Mouse (Mus musculus): ENCODE measurements around the gene Kif9. TPM values are rescaled to one million over a fixed set of nuclear protein-coding genes. Genes with fewer than 3 reads are reported as not detected.
A peak's percentile ranks its signal among the peaks of the same experiment; 100 is the strongest.

Gene Kif9
- polyA plus RNA-seq, 2 experiments: 0.10 to 0.19 TPM

DNA sequence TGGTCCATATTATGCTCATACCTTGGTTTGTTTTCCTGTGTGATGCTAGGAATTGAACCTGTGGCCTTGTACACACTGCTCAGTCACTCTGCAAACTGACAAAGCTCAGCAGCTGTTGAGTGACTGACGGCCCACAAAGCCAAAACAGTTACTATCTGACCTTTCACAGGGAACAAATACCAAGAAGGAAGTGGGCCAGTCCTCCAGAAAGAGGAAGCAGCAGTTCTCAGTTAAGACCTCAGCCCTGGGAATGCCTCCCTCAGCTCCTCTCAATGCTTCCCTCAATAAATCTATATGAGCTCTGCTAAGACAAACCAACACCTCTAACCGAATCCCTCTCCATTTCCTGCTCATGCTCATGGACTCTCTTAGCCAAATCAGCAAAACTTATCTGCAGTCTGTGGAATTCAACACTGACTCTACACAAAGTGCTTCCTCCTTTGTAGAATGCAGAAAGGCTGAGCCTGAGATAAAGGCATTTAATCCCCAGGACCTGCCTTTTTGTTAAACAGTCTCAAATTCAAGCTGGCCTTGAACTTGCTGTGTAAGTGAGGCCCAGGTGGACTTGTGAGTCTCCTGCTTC lies 17.5 kb upstream of the Kif9 start:
- H3K9me3 ChIP-seq (ENCODE audit: control insufficient read depth, low read length): no peaks in the 10 kb centered on the region
- DNase-seq (ENCODE audit: low read depth in 3 of 3, low spot score in 3 of 3) (no peak), ATAC-seq (ENCODE audit: insufficient read depth) (peak; percentile 36; the same call in 1 of the 2 replicates)
- no peak overlapping the region for H3K4me2 ChIP-seq (ENCODE audit: low read depth)
- H3K36me3 ChIP-seq (replicated peaks; ENCODE audit: control insufficient read depth, insufficient read depth, low read depth): no peaks in the 10 kb centered on the region
- H3K9ac ChIP-seq (replicated peaks): no peak overlapping the region
- TF ChIP-seq EP300 (IDR thresholded peaks at IDR 0.05; ENCODE audit: low read depth) (no peak), CTCF (IDR thresholded peaks at IDR 0.05; ENCODE audit: low read depth) (no peak)
- WGBS (ENCODE audit: insufficient replicate concordance): 9% methylated on average over 2 of the region's 2 CpGs
- no peak overlapping the region for H3K4me3 ChIP-seq (ENCODE audit: insufficient read depth in 1 of 2, low read depth in 2 of 2, low read length in 2 of 2)
- no peaks in the 10 kb centered on the region for H3K27me3 ChIP-seq (ENCODE audit: control insufficient read depth, insufficient read depth, low read length)
- peaks cover 0 to 21% of the 10 kb centered on the region in 2 experiments; a peak in 3 of 4 replicates for H3K4me1 ChIP-seq (replicated peaks; ENCODE audit: control insufficient read depth in 2 of 2, insufficient read depth in 2 of 2, low read length in 1 of 2)
- H3K27ac ChIP-seq: no peak overlapping the region

DNA sequence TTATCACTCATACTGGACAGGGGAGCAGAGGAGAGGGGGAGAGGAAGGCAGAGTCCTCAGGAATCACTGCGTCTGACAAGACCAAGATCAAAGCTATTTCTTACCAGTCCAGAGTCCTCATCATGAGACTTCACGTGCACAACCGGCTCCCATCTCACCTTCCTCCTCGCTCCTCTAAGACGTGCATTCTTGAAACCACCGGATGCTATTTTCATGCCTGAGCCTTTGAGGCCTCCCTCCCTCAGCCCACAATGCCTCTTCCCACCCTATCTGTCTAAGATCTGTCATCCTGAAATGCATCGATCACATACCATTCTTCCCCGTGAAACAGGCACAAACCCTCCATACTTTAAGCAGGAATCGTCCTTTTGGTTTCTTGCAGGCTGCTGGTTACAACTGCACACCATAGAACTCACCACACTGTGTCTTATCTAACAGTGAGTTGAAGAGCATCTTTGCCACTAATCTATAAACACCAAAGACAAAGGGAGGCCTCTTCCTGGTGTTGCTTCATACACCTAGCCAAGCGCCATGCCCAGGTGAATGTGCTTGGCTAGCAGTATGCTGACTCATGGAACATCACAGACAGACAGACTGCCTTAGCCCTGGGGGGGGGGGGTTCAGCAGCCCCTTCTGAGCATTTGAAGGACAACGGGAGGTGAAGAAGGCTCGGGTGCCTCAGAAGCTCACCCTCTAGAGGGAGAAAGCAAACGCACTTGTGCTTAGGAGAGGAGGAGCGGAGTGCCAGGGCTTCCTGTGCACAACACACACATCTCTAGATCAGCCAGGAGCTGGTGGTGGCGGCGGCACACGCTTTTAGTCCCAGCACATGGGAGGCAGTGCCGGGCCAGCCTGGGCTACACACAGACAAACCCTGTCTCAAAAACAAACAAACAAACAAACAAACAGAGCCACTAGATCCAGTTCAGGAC lies 15.6 kb upstream of the Kif9 start:
- H3K4me2 ChIP-seq (ENCODE audit: low read depth): no peak overlapping the region
- ATAC-seq (ENCODE audit: insufficient read depth) (0 out of 2 replicates have a peak, but pooled peaks have one; percentile 22), DNase-seq (ENCODE audit: low read depth in 3 of 3, low spot score in 3 of 3) (no peak)
- H3K9ac ChIP-seq (replicated peaks): no peak overlapping the region
- H3K9me3 ChIP-seq (ENCODE audit: control insufficient read depth, low read length): no peaks in the 10 kb centered on the region
- H3K36me3 ChIP-seq (replicated peaks; ENCODE audit: control insufficient read depth, insufficient read depth, low read depth): no peaks in the 10 kb centered on the region
- WGBS (ENCODE audit: insufficient replicate concordance): 27% methylated on average over 18 of the region's 18 CpGs
- peaks cover 0 to 21% of the 10 kb centered on the region in 2 experiments; a peak in 3 of 4 replicates for H3K4me1 ChIP-seq (replicated peaks; ENCODE audit: control insufficient read depth in 2 of 2, insufficient read depth in 2 of 2, low read length in 1 of 2)
- no peak overlapping the region for H3K4me3 ChIP-seq (ENCODE audit: insufficient read depth in 1 of 2, low read depth in 2 of 2, low read length in 2 of 2)
- no peaks in the 10 kb centered on the region for H3K27me3 ChIP-seq (ENCODE audit: control insufficient read depth, insufficient read depth, low read length)
- TF ChIP-seq CTCF (IDR thresholded peaks at IDR 0.05; ENCODE audit: low read depth) (no peak), EP300 (IDR thresholded peaks at IDR 0.05; ENCODE audit: low read depth) (no peak)
- H3K27ac ChIP-seq: no peak overlapping the region

DNA sequence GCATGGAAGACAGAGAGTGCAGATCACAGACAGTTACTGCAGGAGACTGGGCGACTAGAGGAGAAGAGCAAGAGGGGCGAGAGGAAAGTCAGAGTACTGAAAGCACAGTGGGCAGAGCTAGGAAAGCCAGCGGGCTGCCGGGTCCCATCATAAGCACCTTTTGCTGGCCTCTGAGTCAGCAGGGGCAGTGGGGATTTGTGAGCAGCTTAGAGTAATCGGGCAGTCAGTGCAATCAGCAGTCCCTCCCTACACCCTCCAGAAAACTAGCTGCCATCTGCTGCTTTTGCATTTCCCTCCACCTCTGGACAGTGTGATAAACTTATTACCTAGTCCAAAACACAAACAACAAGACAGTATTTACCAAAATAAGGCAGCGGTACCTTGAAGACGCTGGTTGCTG lies 14.4 kb upstream of the Kif9 start:
- Histone ChIP-seq H3K9me3 (ENCODE audit: control insufficient read depth, low read length) (no peaks in the 10 kb centered on the region), H3K36me3 (replicated peaks; ENCODE audit: control insufficient read depth, insufficient read depth, low read depth) (no peaks in the 10 kb centered on the region), H3K4me2 (ENCODE audit: low read depth) (no peak overlapping the region), H3K27ac (no peak overlapping the region), H3K4me1 (replicated peaks; ENCODE audit: control insufficient read depth in 2 of 2, insufficient read depth in 2 of 2, low read length in 1 of 2) (peaks cover 0 to 21% of the 10 kb centered on the region in 2 experiments; a peak in 3 of 4 replicates), H3K9ac (replicated peaks) (no peak overlapping the region), H3K4me3 (ENCODE audit: insufficient read depth in 1 of 2, low read depth in 2 of 2, low read length in 2 of 2) (no peak overlapping the region), H3K27me3 (ENCODE audit: control insufficient read depth, insufficient read depth, low read length) (no peaks in the 10 kb centered on the region)
- no peak for ATAC-seq (ENCODE audit: insufficient read depth)
- 46% methylated on average over 7 of the region's 7 CpGs for WGBS (ENCODE audit: insufficient replicate concordance)
- TF ChIP-seq CTCF (IDR thresholded peaks at IDR 0.05; ENCODE audit: low read depth): no peak
- no peak for TF ChIP-seq EP300 (IDR thresholded peaks at IDR 0.05; ENCODE audit: low read depth)
- DNase-seq (ENCODE audit: low read depth in 3 of 3, low spot score in 3 of 3): no peak

DNA sequence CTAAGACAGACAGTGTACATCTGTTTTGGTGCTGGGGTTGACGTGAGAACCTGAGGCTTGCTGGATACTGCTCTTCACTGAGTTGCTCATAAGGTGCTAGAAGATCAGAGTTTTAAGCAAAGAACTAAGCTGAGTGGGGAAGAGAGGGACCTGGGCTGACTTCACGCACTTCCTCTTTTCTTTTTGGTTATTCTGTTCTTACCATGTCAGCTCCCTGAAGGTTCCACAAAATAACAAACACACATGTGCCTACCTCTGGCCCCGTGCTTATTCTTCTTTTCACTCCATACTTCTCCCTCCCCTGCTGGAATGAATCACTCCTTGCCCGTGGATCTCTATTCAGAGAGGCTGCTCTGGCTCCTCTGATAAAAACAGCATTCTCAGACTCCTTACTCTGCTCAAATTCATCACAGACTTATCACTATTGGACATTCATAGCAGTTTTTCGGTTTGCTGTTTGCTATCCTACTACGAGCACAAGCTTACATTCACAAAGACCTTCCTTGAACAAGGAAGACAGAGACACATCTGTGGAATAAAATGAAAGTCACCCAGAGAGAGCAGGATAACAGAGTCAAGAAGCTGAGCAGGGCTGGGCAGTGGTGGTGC lies 12.7 kb upstream of the Kif9 start:
- 17% methylated on average over 6 of the region's 6 CpGs for WGBS (ENCODE audit: insufficient replicate concordance)
- H3K27me3 ChIP-seq (ENCODE audit: control insufficient read depth, insufficient read depth, low read length): no peaks in the 10 kb centered on the region
- H3K9me3 ChIP-seq (ENCODE audit: control insufficient read depth, low read length): no peaks in the 10 kb centered on the region
- H3K4me2 ChIP-seq (ENCODE audit: low read depth): no peak overlapping the region
- H3K4me1 ChIP-seq (replicated peaks; ENCODE audit: control insufficient read depth in 2 of 2, insufficient read depth in 2 of 2, low read length in 1 of 2): peaks cover 0 to 16% of the 10 kb centered on the region in 2 experiments; a peak in 3 of 4 replicates
- no peak for DNase-seq (ENCODE audit: low read depth in 3 of 3, low spot score in 3 of 3)
- no peak overlapping the region for H3K9ac ChIP-seq (replicated peaks)
- no peak overlapping the region for H3K4me3 ChIP-seq (ENCODE audit: insufficient read depth in 1 of 2, low read depth in 2 of 2, low read length in 2 of 2)
- no peak for TF ChIP-seq EP300 (IDR thresholded peaks at IDR 0.05; ENCODE audit: low read depth)
- TF ChIP-seq CTCF (IDR thresholded peaks at IDR 0.05; ENCODE audit: low read depth): no peak
- no peak; the same call in 1 of the 2 replicates for ATAC-seq (ENCODE audit: insufficient read depth)
- no peak overlapping the region for H3K27ac ChIP-seq
- no peaks in the 10 kb centered on the region for H3K36me3 ChIP-seq (replicated peaks; ENCODE audit: control insufficient read depth, insufficient read depth, low read depth)

DNA sequence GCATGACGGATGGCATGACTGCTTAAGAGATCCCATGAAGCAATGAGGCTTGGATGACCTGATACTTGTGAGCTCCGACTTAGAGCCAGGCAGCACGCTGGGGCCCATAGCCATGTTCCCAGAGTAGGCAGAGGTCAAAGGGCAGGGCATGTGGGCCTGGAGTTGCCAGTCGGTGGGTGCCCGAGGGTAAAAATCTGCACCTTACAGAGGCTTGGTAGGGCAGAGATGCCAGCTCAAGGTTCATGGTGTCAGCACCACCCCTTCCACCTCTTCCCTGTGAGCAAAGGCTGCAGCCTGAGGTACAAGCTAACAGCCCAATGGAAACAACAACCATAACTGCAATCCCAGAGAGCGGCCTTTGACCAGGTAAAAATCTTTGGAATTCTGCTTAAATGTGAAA lies 11.4 kb upstream of the Kif9 start:
- ATAC-seq (ENCODE audit: insufficient read depth) (no peak), DNase-seq (ENCODE audit: low read depth in 3 of 3, low spot score in 3 of 3) (no peak)
- WGBS (ENCODE audit: insufficient replicate concordance): 77% methylated on average over 6 of the region's 6 CpGs
- Histone ChIP-seq H3K9ac (replicated peaks) (no peak overlapping the region), H3K4me2 (ENCODE audit: low read depth) (no peak overlapping the region), H3K27me3 (ENCODE audit: control insufficient read depth, insufficient read depth, low read length) (no peaks in the 10 kb centered on the region), H3K27ac (no peak overlapping the region), H3K4me3 (ENCODE audit: insufficient read depth in 1 of 2, low read depth in 2 of 2, low read length in 2 of 2) (no peak overlapping the region), H3K9me3 (ENCODE audit: control insufficient read depth, low read length) (no peaks in the 10 kb centered on the region), H3K36me3 (replicated peaks; ENCODE audit: control insufficient read depth, insufficient read depth, low read depth) (no peaks in the 10 kb centered on the region), H3K4me1 (replicated peaks; ENCODE audit: control insufficient read depth in 2 of 2, insufficient read depth in 2 of 2, low read length in 1 of 2) (peaks cover 0 to 10% of the 10 kb centered on the region in 2 experiments; a peak in 3 of 4 replicates)
- TF ChIP-seq CTCF (IDR thresholded peaks at IDR 0.05; ENCODE audit: low read depth) (no peak), EP300 (IDR thresholded peaks at IDR 0.05; ENCODE audit: low read depth) (no peak)

Data from liver, embryonic 14.5 days (tissue).